Mouse (Mus musculus) midbrain, embryonic 15.5 days (tissue): ENCODE data around the gene Agr3. TPM values are rescaled to one million over a fixed set of nuclear protein-coding genes. Genes with fewer than 3 reads are reported as not detected.

ENCODE experiments used
- ATAC-seq: fragments of 200-750 bp; cut with Nextera tagmentation; replicated peaks from 2 replicates; pipeline ENCODE4 v1.8.0; 2017; ENCODE audit warnings: moderate TSS enrichment
- H3K27ac ChIP-seq: fragments of 300-500 bp; sonication (generic); 2 replicates; pipeline ENCODE4 v1.5.1; 2015; ENCODE audit warnings: mild to moderate bottlenecking, inconsistent platforms
- H3K27me3 ChIP-seq: fragments of 300-500 bp; sonication (generic); replicated peaks from 2 replicates; pipeline ENCODE4 v1.6.1; 2015; ENCODE audit warnings: inconsistent platforms
- H3K36me3 ChIP-seq: fragments of 300-500 bp; sonication (generic); replicated peaks from 2 replicates; pipeline ENCODE4 v1.6.1; 2015; ENCODE audit warnings: inconsistent platforms
- H3K4me1 ChIP-seq: fragments of 300-500 bp; sonication (generic); 2 replicates; pipeline ENCODE4 v1.6.1; 2015; ENCODE audit warnings: inconsistent platforms
- H3K4me2 ChIP-seq: fragments of 300-500 bp; sonication (generic); 2 replicates; pipeline ENCODE4 v1.6.1; 2015; ENCODE audit warnings: inconsistent platforms, mild to moderate bottlenecking, moderate library complexity
- H3K4me3 ChIP-seq: fragments of 300-500 bp; sonication (generic); 2 replicates; pipeline ENCODE4 v1.5.1; 2015; ENCODE audit warnings: mild to moderate bottlenecking, inconsistent platforms
- H3K9ac ChIP-seq: fragments of 300-500 bp; sonication (generic); 2 replicates; pipeline ENCODE4 v1.6.1; 2015; ENCODE audit warnings: mild to moderate bottlenecking, inconsistent platforms
- H3K9me3 ChIP-seq: fragments of 300-500 bp; sonication (generic); 2 replicates; pipeline ENCODE4 v1.6.1; 2016; ENCODE audit warnings: inconsistent platforms
- WGBS: fragments of 180-500 bp; shearing (Covaris S2); methylation state at CpG from one replicate; pipeline ENCODE4 v1.1.7; 2015; ENCODE audit warnings: mixed read lengths; 5-methylcytosine and 5-hydroxymethylcytosine counted together
- polyA plus RNA-seq: library from polyadenylated mRNA; unstranded; fragments of >200 nt; fragmentation: Nextera tagmentation; extraction: Ambion mirVana; gene quantifications from 2 replicates; pipeline ENCODE4 v1.2.1, GENCODE M21; 2015

The Agr3 gene
- polyA plus RNA-seq, 1 experiment from 2014 or later: not detected

DNA sequence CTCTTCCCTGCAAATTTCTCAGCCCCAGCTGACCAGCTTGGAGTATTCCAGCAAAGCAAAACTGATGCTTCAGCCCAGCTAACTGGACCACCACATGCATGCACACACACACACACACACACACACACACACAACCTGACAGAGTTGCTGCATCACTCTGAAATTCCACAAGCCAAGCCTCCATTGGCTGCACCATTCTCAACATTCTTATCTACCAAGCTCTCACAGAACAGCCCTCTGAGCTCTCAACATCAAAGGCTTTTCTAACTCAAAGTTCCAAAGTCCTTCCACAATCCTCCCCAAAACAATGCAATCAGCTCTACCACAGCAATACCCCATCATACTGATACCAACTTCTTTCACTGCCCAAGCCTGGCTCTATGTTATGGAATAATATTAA, 7.4 kb downstream of the Agr3 start:
- H3K9me3 ChIP-seq: no peaks in the 10 kb centered on the region
- no peak overlapping the region for H3K27ac ChIP-seq
- no peaks in the 10 kb centered on the region for H3K36me3 ChIP-seq
- no peak overlapping the region for H3K4me2 ChIP-seq
- H3K27me3 ChIP-seq: no peaks in the 10 kb centered on the region
- H3K4me1 ChIP-seq: no peaks in the 10 kb centered on the region
- no peak overlapping the region for H3K9ac ChIP-seq
- no peak for ATAC-seq
- H3K4me3 ChIP-seq: no peak overlapping the region

DNA sequence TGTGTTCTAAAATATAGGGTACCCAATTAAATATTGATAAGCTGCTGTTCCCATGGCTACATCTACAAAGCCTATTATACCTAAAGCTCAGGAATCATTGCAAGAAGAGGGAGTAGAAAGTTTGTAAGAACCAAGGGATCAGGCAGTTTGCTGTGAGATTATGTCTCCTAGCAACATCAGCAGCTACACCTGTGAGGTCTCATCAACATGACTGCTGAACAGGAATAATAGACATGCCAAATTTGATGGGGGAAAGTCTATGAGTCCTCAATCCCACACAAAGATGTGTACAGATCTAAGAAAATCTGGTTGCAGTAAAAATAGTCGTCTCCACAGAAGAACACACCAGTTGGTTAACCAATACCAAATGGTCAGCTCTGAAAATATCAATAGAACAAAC, 26.3 kb downstream of the Agr3 start:
- H3K4me2 ChIP-seq: no peak overlapping the region
- no peaks in the 10 kb centered on the region for H3K36me3 ChIP-seq
- no peak overlapping the region for H3K9ac ChIP-seq
- no peak; the same call in 1 of the 2 replicates for ATAC-seq
- WGBS: 25% methylated on average over 1 of the region's 1 CpGs
- no peak overlapping the region for H3K4me3 ChIP-seq
- no peak overlapping the region for H3K27ac ChIP-seq
- H3K9me3 ChIP-seq: no peaks in the 10 kb centered on the region
- no peaks in the 10 kb centered on the region for H3K27me3 ChIP-seq
- no peaks in the 10 kb centered on the region for H3K4me1 ChIP-seq

DNA sequence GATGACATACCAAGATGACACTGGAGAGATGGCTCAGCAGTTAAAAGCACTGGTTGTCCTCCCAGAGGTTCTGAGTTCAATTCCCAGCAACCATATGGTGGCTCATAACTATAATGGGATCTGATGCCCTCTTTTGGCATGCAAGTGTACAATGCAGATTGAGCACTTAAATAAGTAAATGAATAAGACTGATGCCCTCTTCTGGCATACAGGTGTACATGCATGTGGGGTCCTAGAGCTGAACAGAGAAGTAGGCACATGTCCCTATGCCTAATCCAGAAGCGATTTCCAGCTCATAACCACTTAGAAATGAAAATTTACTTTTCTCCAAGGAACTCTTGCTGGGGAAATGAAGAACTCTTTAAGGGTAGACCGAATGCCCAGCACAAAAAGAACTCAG, 31.8 kb downstream of the Agr3 start:
- H3K9ac ChIP-seq: no peak overlapping the region
- H3K4me3 ChIP-seq: no peak overlapping the region
- no peaks in the 10 kb centered on the region for H3K27me3 ChIP-seq
- H3K27ac ChIP-seq: no peak overlapping the region
- no peaks in the 10 kb centered on the region for H3K4me1 ChIP-seq
- H3K9me3 ChIP-seq: no peaks in the 10 kb centered on the region
- no peak overlapping the region for H3K4me2 ChIP-seq
- H3K36me3 ChIP-seq: no peaks in the 10 kb centered on the region
- no peak for ATAC-seq
- WGBS: 86% methylated on average over 2 of the region's 2 CpGs

DNA sequence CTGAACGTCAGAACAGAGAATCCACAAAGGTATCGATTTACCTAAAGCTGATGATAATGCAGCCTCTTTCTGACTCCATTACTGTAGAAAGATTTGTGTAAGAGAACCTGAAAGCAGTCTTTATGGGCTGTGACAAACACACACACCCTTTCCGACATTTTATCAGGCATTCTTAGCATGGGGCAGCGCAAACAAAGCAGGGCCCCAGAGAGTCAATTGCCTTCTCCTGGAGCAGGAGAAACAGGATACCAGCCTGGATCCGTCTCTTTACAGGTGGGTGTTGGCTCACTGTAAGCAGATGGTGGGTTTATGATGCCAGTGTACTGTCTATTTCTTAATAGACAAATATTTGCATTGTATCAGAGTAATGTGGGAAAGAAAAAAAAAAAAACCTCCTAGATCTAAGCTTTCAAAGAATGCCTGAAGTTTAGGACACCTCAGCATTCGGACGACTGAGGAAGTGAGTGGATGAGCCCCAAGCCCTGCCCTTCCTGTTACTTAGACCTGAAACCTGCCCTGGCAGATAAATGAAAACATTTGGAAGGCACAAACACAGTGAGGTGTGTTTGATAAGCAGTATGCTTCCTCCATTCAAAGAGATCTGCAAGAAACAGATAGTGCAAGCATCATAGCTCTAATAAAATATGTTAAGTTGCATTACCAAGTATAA, 40.8 kb downstream of the Agr3 start:
- WGBS: 69% methylated on average over 7 of the region's 7 CpGs
- no peak overlapping the region for H3K9ac ChIP-seq
- H3K36me3 ChIP-seq: no peaks in the 10 kb centered on the region
- no peaks in the 10 kb centered on the region for H3K9me3 ChIP-seq
- no peak overlapping the region for H3K4me2 ChIP-seq
- H3K27ac ChIP-seq: no peak overlapping the region
- no peaks in the 10 kb centered on the region for H3K27me3 ChIP-seq
- H3K4me1 ChIP-seq: no peaks in the 10 kb centered on the region
- ATAC-seq: no peak
- H3K4me3 ChIP-seq: no peak overlapping the region

DNA sequence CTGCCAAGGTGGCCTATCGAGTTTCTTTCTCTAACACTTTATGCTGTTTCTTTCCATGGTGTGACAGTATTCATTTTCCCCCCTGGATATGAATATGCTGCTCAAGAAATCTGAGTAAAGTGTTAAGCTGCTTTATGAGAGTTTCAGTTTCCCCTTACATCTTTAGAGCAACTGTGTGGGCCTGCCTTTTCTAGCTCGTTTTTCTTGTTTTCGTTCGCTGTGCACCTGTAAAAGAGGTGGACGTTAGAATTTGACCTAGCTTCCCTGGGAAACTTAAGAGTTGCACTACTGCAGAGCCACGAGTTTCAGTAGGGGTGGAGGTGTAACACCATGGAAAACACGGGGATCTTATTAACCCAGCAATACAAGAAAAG, 41.3 kb downstream of the Agr3 start:
- Histone ChIP-seq H3K27me3 (no peaks in the 10 kb centered on the region), H3K4me3 (no peak overlapping the region), H3K9me3 (no peaks in the 10 kb centered on the region), H3K4me2 (no peak overlapping the region), H3K4me1 (no peaks in the 10 kb centered on the region), H3K9ac (no peak overlapping the region), H3K36me3 (no peaks in the 10 kb centered on the region), H3K27ac (no peak overlapping the region)
- WGBS: 79% methylated on average over 7 of the region's 7 CpGs
- ATAC-seq: no peak

DNA sequence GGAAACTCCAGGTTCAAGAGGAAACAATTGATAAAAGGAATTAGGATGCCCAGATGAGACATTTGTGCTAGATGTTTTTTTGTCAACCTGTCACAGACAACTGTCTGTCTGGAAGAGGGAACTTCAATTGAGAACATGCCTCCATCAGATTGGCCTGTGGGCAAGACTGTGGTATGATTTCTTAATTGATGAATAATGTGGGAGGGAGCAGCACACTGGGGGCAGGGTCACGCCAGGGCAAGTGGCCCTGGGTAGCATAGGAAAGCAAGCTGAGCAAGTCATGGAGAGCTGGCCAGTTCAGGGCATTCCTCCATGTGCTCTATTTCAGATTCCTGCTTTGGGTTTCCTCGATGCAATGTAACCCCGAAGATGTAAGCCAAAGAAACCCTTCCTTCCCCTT, 50.5 kb downstream of the Agr3 start:
- Histone ChIP-seq H3K4me3 (no peak overlapping the region), H3K27me3 (no peaks in the 10 kb centered on the region), H3K4me1 (peaks cover 4% of the 10 kb centered on the region; the same call in 1 of the 2 replicates), H3K36me3 (no peaks in the 10 kb centered on the region), H3K9me3 (no peaks in the 10 kb centered on the region), H3K4me2 (no peak overlapping the region), H3K27ac (no peak overlapping the region), H3K9ac (no peak overlapping the region)
- no peak for ATAC-seq
- 87% methylated on average over 3 of the region's 3 CpGs for WGBS

DNA sequence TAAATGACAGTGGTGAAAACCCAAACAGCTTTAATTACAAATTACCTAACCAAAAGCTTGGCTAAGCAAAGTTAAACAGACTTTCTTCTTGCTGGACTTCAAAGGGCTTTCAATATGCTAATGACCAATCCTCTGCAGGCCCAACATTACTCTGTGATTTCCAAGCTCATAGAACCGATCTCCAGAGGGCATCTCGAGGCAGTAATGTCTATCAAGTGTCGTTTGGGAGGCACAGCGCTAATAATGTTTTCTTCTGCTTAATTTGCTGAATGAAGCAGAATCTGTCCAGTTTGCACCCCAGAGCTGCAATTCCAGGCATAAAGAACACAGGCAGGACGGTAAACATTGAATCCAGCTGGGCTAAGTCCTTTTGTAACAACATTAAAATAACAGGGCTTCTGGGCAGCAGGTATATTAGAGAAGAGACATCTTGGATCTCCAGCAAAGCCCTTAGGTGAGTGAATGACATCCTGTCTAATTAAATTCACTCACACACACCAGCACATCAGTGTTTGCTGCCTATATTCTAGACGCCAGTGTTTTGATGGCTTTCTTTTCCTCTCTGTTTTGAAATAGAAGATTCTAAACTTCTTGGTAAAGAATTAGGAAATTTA, 52.3 kb downstream of the Agr3 start:
- 24% methylated on average over 6 of the region's 6 CpGs for WGBS
- no peak overlapping the region for H3K9ac ChIP-seq

DNA sequence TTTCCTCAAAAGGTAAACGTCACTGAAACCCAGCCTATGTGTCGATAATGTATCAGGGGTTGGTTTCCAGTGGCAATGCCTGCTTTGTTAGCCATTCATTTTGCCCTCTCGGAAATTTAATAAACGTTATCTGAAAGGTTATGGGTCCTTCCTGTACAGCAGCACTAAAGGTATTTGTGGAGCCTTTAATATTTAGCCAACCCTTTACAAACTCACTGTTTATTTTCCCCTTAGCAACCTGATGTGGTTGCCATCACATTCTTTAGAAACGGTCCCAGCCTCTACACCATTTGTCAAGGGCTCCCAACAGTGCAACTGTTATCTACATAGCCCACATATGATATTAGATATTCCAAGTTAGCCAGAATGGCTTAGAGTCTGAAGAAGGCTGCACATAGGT, 54.2 kb downstream of the Agr3 start:
- Histone ChIP-seq H3K27me3 (no peaks in the 10 kb centered on the region), H3K4me2 (no peak overlapping the region), H3K4me3 (no peak overlapping the region), H3K9ac (no peak overlapping the region), H3K4me1 (peaks cover 10% of the 10 kb centered on the region), H3K27ac (no peak overlapping the region), H3K9me3 (no peaks in the 10 kb centered on the region), H3K36me3 (no peaks in the 10 kb centered on the region)
- no peak for ATAC-seq
- WGBS: 86% methylated on average over 5 of the region's 5 CpGs

More for the DNA sequence above, 52.3 kb downstream of the Agr3 start:
- Histone ChIP-seq H3K9me3 (no peaks in the 10 kb centered on the region), H3K4me3 (no peak overlapping the region), H3K27ac (peak overlapping the region; percentile 34; the same call in 1 of the 2 replicates), H3K27me3 (no peaks in the 10 kb centered on the region), H3K36me3 (no peaks in the 10 kb centered on the region), H3K4me1 (peaks cover 10% of the 10 kb centered on the region), H3K4me2 (no peak overlapping the region)
- no peak; the same call in 1 of the 2 replicates for ATAC-seq

DNA sequence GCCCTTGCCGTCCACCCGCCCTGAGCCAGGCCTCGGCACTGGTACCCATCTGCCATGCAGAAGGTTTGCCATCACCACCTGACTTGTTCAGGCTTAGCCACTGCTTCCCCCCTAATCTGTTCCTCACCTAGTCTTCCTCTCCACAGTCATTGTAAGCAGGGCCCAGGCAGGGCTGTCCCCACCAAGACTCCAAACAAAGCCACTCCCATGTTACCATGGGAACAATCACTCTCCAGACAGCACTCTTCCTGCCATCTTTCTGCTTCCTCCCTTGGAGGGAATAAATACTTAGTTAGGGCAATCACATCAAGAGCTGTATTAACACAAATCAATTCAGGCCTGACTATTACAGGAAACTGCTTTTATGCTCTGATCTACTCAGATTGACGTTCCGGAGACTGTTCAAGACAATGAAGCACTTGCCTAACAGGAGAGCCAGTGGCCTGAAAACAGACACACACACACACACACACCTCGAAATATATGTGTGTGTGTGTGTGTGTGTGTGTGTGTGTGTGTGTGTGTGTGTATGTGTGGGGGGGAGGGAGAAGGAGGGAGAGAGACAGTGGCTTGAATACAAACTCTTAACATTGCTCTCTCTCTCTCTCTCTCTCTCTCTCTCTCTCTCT, 56.4 kb downstream of the Agr3 start:
- peak; percentile 93 for ATAC-seq
- no peaks in the 10 kb centered on the region for H3K9me3 ChIP-seq
- H3K27me3 ChIP-seq: no peaks in the 10 kb centered on the region
- H3K4me1 ChIP-seq: peaks cover 10% of the 10 kb centered on the region
- H3K36me3 ChIP-seq: no peaks in the 10 kb centered on the region
- no peak overlapping the region for H3K4me3 ChIP-seq
- no peak overlapping the region for H3K4me2 ChIP-seq
- peak overlapping the region; percentile 39; the same call in 1 of the 2 replicates for H3K27ac ChIP-seq
- H3K9ac ChIP-seq: no peak overlapping the region
- WGBS: 30% methylated on average over 6 of the region's 6 CpGs

DNA sequence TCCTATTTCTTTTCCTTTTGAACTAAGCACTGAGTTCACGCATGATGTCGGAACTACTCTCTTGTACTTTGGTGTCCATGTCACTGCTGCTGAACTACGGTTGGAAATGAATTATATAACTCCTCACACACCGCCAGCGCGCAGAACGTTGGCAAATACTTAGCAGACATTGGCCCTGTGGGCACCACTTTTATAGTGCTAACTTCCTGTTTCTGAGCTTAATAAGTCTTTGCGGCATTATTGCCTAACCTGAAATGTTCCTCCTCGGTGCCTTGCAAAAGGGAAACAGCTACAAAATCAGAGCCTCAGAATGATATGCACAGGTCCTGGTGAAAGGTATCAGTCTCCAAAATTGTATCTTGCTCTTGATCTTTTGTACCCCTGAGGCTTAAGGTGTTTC, 58.1 kb downstream of the Agr3 start:
- H3K4me3 ChIP-seq: no peak overlapping the region
- 96% methylated on average over 9 of the region's 9 CpGs for WGBS
- no peak for ATAC-seq
- no peak overlapping the region for H3K9ac ChIP-seq
- no peaks in the 10 kb centered on the region for H3K9me3 ChIP-seq
- H3K36me3 ChIP-seq: no peaks in the 10 kb centered on the region
- no peak overlapping the region for H3K4me2 ChIP-seq
- no peaks in the 10 kb centered on the region for H3K27me3 ChIP-seq
- H3K27ac ChIP-seq: no peak overlapping the region
- H3K4me1 ChIP-seq: peaks cover 6% of the 10 kb centered on the region

DNA sequence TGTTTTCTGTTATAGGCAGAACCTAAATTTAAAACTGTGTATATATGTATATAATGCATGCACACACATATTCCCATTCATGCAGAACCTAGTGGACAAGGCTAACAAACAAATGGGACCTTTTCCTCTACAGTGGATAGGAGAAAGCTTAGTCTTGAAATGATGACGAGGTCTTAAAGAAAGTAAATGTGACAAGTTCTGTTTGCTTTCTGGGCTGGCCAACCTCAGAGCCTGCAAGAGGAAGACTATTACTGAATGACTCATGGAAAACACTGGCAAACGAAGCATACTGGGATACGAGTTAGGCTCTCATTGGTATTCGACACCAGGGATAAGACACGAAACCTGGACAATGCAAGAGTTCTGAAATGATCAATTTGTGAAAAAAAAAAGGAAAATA, 59.3 kb downstream of the Agr3 start:
- Histone ChIP-seq H3K4me3 (no peak overlapping the region), H3K27me3 (no peaks in the 10 kb centered on the region), H3K9ac (no peak overlapping the region), H3K4me1 (peaks cover 6% of the 10 kb centered on the region), H3K4me2 (no peak overlapping the region), H3K36me3 (no peaks in the 10 kb centered on the region), H3K9me3 (no peaks in the 10 kb centered on the region), H3K27ac (no peak overlapping the region)
- WGBS: 92% methylated on average over 5 of the region's 5 CpGs
- ATAC-seq: no peak

DNA sequence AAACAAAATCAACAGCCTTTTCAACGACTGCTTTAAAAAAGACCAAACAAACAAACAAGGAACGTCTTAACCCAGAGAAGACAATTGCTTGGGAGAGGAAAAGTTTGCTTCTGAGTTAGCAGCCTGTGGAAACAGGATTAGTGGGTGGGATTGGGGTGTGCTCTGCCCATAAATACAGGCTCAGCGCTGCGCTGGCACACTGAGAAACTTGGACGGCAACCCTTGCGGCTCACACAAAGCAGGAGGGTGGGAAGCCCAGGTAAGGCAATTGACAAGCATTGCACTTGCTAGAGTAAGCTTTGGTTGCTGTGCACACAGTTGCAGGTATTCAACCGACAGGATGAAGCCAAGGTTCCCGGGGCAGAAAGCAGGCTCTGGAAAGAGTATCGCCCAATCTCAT, 67.3 kb downstream of the Agr3 start, which contains the start of gene Agr2:
Agr2 (plus strand) TSS at position 197 of the 400 bp plus-strand sequence.
- Histone ChIP-seq H3K36me3 (no peaks in the 10 kb centered on the region), H3K4me1 (0 out of 2 replicates have a peak, but pooled peaks cover 6% of the 10 kb centered on the region), H3K4me3 (no peak within 1 kb of the TSS), H3K4me2 (no peak within 1 kb of the TSS), H3K27ac (no peak within 1 kb of the TSS), H3K27me3 (no peaks in the 10 kb centered on the region), H3K9ac (no peak within 1 kb of the TSS), H3K9me3 (no peaks in the 10 kb centered on the region)
- ATAC-seq: no peak
- WGBS: 42% methylated on average over 9 of the region's 9 CpGs

DNA sequence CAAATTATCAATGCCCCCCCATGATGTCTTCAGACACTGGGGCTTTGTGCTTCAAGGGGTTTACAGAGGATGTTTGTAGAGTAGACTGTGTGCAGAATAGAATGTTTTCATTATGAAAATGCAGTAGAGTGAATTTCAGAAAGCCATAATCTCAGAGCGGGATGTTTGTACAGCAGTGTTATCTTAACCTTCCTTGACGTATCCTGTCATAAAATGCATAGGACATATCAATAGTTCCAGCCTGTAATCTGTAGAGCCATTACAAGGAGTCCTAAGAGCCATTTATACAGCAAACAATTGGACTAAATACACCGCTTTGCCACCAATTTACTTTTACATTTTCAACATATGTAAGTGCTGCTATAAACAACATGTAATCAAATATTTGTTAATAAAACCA, 68.2 kb downstream of the Agr3 start:
- Histone ChIP-seq H3K36me3 (no peaks in the 10 kb centered on the region), H3K9ac (no peak overlapping the region), H3K9me3 (no peaks in the 10 kb centered on the region), H3K4me1 (0 out of 2 replicates have a peak, but pooled peaks cover 6% of the 10 kb centered on the region), H3K27me3 (no peaks in the 10 kb centered on the region), H3K4me2 (no peak overlapping the region), H3K4me3 (no peak overlapping the region), H3K27ac (no peak overlapping the region)
- ATAC-seq: no peak
- WGBS: 77% methylated on average over 3 of the region's 3 CpGs
